Mouse (Mus musculus): ENCODE data around the gene Schip1. TPM values are rescaled to one million over a fixed set of nuclear protein-coding genes. Genes with fewer than 3 reads are reported as not detected.

Gene Schip1
- polyA plus RNA-seq, 1 experiment from 2014 or later: 76.9 TPM

DNA sequence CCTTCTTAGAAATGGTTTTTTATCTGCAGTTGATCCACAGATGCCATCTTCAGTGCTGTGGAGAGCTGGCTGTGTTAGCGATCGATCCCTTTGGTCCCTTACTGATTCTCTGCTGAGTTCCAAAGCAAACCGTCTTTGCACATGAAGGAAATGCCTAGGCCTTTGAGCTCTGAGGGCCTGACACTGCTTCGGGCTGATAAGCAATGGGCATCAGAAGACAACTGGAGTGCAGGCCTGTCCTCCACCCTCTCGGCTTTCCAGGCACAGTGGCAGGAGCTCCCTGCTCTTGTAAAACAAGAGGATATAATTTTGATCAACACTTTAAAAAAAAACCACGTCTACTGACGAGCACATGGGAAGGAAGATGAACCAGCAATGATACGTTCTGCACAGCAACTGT lies 477.1 kb downstream of the Schip1 start:
- Histone ChIP-seq H3K4me2 (ENCODE audit: low read depth, low read length, severe bottlenecking) (no peak overlapping the region), H3K4me3 (ENCODE audit: low read depth, low read length) (no peak overlapping the region), H3K36me3 (ENCODE audit: control insufficient read depth, insufficient read depth, low read length) (no peaks in the 10 kb centered on the region), H3K27me3 (ENCODE audit: control insufficient read depth, insufficient read depth, low read length) (no peaks in the 10 kb centered on the region), H3K27ac (ENCODE audit: low read depth, low read length) (no peak overlapping the region), H3K4me1 (replicated peaks; ENCODE audit: control insufficient read depth, insufficient read depth, low read length) (peaks cover 7% of the 10 kb centered on the region; the same call in 1 of the 2 replicates), H3K9me3 (ENCODE audit: control insufficient read depth, low read length) (no peaks in the 10 kb centered on the region), H3K9ac (ENCODE audit: low read length) (no peak overlapping the region)
- whole genome bisulfite sequencing: 86% methylated on average over 8 of the region's 8 CpGs
- DNase-seq (ENCODE audit: low spot score): no peak
- ATAC-seq (replicated peaks; ENCODE audit: low FRiP score): no peak

DNA sequence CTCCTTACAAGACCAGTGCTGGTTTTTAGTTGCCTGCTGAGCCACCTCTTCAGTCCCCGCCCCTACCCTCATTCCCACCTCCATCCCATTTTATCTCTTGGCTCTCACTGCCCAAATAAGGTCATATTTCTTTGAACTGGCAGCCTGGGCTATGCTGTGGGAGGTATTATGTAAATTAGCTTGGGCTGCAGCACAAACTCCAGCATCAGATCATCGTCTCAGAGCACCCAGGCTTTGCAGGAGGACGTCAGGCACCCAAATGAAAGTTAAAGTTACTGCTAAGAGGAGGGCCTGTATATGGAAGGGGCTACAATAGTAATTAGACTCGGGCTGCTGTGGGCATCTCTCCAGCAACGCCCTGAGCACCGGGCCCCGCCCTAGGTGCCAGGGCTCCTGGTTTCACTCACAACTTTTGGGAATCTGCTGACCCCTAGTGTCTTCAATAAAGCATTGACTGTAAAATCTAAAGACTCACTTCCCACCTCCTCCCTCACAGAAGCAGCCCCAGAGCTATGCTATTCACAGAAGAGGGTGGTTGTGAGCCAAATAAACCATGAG lies 478.4 kb downstream of the Schip1 start:
- H3K36me3 ChIP-seq (ENCODE audit: control insufficient read depth, insufficient read depth, low read length): no peaks in the 10 kb centered on the region
- no peak overlapping the region for H3K9ac ChIP-seq (ENCODE audit: low read length)
- 4% methylated on average over 7 of the region's 7 CpGs for WGBS
- peaks cover 7% of the 10 kb centered on the region; the same call in 1 of the 2 replicates for H3K4me1 ChIP-seq (replicated peaks; ENCODE audit: control insufficient read depth, insufficient read depth, low read length)
- no peaks in the 10 kb centered on the region for H3K27me3 ChIP-seq (ENCODE audit: control insufficient read depth, insufficient read depth, low read length)
- no peak overlapping the region for H3K27ac ChIP-seq (ENCODE audit: low read depth, low read length)
- H3K9me3 ChIP-seq (ENCODE audit: control insufficient read depth, low read length): no peaks in the 10 kb centered on the region
- peak overlapping the region; percentile 16; the same call in 1 of the 2 replicates for H3K4me3 ChIP-seq (ENCODE audit: low read depth, low read length)
- DNase-seq (ENCODE audit: low spot score) (peak; percentile 66), ATAC-seq (replicated peaks; ENCODE audit: low FRiP score) (peak; percentile 77)
- H3K4me2 ChIP-seq (ENCODE audit: low read depth, low read length, severe bottlenecking): peak overlapping the region; percentile 44; the same call in 1 of the 2 replicates

DNA sequence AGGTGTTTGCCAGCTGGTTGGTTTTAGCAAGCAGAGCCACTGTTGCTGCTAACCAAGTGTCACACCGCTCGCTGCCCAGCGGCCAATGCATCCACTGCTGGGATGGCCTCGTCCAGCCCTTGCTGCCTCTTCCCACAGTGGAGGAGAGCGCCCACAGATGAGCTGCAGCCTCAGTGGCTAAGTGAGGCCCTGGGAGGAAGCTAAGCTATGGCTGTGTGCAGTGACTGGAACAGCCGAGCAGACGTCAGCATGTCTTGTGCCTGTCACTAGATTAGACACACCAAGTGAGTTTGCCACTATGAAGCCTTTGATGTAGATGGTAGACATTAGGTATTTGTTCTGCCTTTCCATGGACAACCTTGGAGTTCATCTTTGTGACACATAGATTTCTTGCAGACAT lies 480.2 kb downstream of the Schip1 start:
- H3K9me3 ChIP-seq (ENCODE audit: control insufficient read depth, low read length): no peaks in the 10 kb centered on the region
- ATAC-seq (replicated peaks; ENCODE audit: low FRiP score) (no peak), DNase-seq (ENCODE audit: low spot score) (no peak)
- H3K4me3 ChIP-seq (ENCODE audit: low read depth, low read length): no peak overlapping the region
- peaks cover 7% of the 10 kb centered on the region; the same call in 1 of the 2 replicates for H3K4me1 ChIP-seq (replicated peaks; ENCODE audit: control insufficient read depth, insufficient read depth, low read length)
- no peaks in the 10 kb centered on the region for H3K27me3 ChIP-seq (ENCODE audit: control insufficient read depth, insufficient read depth, low read length)
- no peak overlapping the region for H3K4me2 ChIP-seq (ENCODE audit: low read depth, low read length, severe bottlenecking)
- 65% methylated on average over 7 of the region's 7 CpGs for WGBS
- no peaks in the 10 kb centered on the region for H3K36me3 ChIP-seq (ENCODE audit: control insufficient read depth, insufficient read depth, low read length)
- H3K27ac ChIP-seq (ENCODE audit: low read depth, low read length): no peak overlapping the region
- H3K9ac ChIP-seq (ENCODE audit: low read length): no peak overlapping the region

DNA sequence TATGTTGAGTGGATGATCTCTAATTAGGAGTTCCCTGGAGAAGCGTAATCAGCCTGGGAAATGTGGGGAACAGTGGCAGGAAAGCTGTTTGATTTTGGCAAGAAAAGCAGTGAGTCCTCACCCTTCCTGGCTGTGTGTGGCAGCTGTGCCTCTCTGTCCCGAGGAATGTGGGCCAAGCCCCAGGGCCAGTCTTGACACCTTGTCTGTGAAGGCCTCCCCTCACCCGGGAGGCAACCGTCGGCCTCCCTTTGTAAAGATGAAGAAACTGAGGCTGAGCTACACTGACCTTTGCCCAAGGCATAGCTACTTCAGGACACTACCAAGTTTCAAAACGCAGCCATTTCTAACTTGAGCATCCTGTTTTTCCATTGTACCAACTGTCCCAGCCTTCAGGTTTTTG lies 481.3 kb downstream of the Schip1 start:
- Histone ChIP-seq H3K4me2 (ENCODE audit: low read depth, low read length, severe bottlenecking) (no peak overlapping the region), H3K36me3 (ENCODE audit: control insufficient read depth, insufficient read depth, low read length) (no peaks in the 10 kb centered on the region), H3K27ac (ENCODE audit: low read depth, low read length) (no peak overlapping the region), H3K4me1 (replicated peaks; ENCODE audit: control insufficient read depth, insufficient read depth, low read length) (peaks cover 7% of the 10 kb centered on the region; the same call in 1 of the 2 replicates), H3K9me3 (ENCODE audit: control insufficient read depth, low read length) (no peaks in the 10 kb centered on the region), H3K9ac (ENCODE audit: low read length) (no peak overlapping the region), H3K4me3 (ENCODE audit: low read depth, low read length) (no peak overlapping the region), H3K27me3 (ENCODE audit: control insufficient read depth, insufficient read depth, low read length) (no peaks in the 10 kb centered on the region)
- no peak for DNase-seq (ENCODE audit: low spot score)
- WGBS: 36% methylated on average over 6 of the region's 6 CpGs
- ATAC-seq (replicated peaks; ENCODE audit: low FRiP score): no peak

DNA sequence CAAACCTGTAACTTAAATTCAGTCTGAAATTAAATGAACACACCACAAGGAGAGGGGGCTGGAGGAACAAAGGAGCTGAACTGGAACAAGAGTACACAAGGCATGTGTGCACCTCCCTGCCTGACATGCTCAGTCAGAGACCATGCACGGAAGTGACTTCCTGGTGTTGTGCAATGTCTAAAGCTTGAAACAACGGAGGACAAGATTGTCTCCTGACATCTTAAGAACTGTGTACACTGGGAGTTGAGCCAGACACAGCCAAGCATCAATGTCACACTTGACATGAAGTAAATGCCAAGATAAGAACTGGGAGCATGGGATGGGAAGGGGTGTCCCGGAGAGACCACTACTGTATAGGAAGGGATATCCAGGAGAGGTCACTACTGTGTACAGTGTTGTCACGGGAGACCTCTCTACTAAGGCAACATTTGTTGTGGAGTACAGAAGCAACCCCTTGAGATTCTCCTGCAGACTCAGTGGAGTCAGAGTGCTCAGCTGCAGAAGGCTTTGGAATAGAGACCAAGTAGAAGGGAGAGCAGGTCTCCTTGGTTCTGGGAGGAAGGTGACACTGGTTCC lies 490.6 kb downstream of the Schip1 start:
- H3K27me3 ChIP-seq (ENCODE audit: control insufficient read depth, insufficient read depth, low read length): no peaks in the 10 kb centered on the region
- no peaks in the 10 kb centered on the region for H3K36me3 ChIP-seq (ENCODE audit: control insufficient read depth, insufficient read depth, low read length)
- H3K4me2 ChIP-seq (ENCODE audit: low read depth, low read length, severe bottlenecking): no peak overlapping the region
- no peaks in the 10 kb centered on the region for H3K9me3 ChIP-seq (ENCODE audit: control insufficient read depth, low read length)
- no peak for DNase-seq (ENCODE audit: low spot score)
- no peak overlapping the region for H3K9ac ChIP-seq (ENCODE audit: low read length)
- 86% methylated on average over 4 of the region's 4 CpGs for WGBS
- H3K27ac ChIP-seq (ENCODE audit: low read depth, low read length): no peak overlapping the region
- H3K4me3 ChIP-seq (ENCODE audit: low read depth, low read length): no peak overlapping the region
- ATAC-seq (replicated peaks; ENCODE audit: low FRiP score): no peak
- no peaks in the 10 kb centered on the region for H3K4me1 ChIP-seq (replicated peaks; ENCODE audit: control insufficient read depth, insufficient read depth, low read length)

DNA sequence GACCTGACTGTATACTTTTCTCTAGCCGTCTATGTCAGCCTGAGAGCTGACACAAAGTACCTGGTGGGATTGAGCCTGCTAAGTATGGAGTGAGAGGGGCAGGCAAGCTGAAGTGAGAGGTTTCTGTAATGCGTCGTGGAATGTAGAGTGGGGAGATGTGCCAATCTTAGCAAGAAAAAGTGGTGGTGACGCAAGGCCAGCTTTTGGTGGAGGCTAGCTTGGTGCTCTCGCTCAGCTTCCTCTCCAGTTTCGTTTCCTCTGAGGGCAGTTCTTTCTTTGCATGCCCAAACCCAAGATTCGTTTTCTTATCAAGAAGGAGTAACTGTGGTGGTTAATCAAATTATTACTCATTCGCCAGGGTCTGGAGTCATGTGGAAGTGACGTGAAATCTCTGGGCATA lies 492.3 kb downstream of the Schip1 start:
- DNase-seq (ENCODE audit: low spot score): no peak
- no peak overlapping the region for H3K4me2 ChIP-seq (ENCODE audit: low read depth, low read length, severe bottlenecking)
- no peaks in the 10 kb centered on the region for H3K27me3 ChIP-seq (ENCODE audit: control insufficient read depth, insufficient read depth, low read length)
- no peak overlapping the region for H3K27ac ChIP-seq (ENCODE audit: low read depth, low read length)
- WGBS: 94% methylated on average over 9 of the region's 9 CpGs
- no peak for ATAC-seq (replicated peaks; ENCODE audit: low FRiP score)
- H3K9ac ChIP-seq (ENCODE audit: low read length): no peak overlapping the region
- no peaks in the 10 kb centered on the region for H3K9me3 ChIP-seq (ENCODE audit: control insufficient read depth, low read length)
- H3K4me1 ChIP-seq (replicated peaks; ENCODE audit: control insufficient read depth, insufficient read depth, low read length): no peaks in the 10 kb centered on the region
- H3K36me3 ChIP-seq (ENCODE audit: control insufficient read depth, insufficient read depth, low read length): no peaks in the 10 kb centered on the region
- no peak overlapping the region for H3K4me3 ChIP-seq (ENCODE audit: low read depth, low read length)

DNA sequence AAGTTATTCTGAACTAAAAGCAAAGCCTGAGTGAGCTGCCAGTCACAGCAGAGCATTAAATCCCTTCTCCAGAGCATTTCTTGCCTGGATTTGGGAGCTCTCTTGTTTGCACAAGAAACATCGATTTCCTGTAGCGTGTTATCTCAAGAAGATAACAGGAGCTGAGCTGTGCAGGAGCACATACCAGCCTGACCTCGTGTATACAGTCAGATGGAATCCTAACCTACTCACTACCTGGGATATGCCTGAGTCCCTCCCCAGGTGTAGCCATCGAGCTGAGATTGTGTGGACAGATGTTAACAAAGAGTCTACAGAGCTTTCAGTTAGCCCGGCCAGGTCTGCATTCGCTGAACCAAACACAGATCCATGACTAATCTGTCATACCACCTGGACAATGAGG lies 494.1 kb downstream of the Schip1 start:
- Histone ChIP-seq H3K36me3 (ENCODE audit: control insufficient read depth, insufficient read depth, low read length) (no peaks in the 10 kb centered on the region), H3K27me3 (ENCODE audit: control insufficient read depth, insufficient read depth, low read length) (no peaks in the 10 kb centered on the region), H3K9ac (ENCODE audit: low read length) (no peak overlapping the region), H3K4me3 (ENCODE audit: low read depth, low read length) (no peak overlapping the region), H3K4me2 (ENCODE audit: low read depth, low read length, severe bottlenecking) (no peak overlapping the region), H3K27ac (ENCODE audit: low read depth, low read length) (no peak overlapping the region), H3K4me1 (replicated peaks; ENCODE audit: control insufficient read depth, insufficient read depth, low read length) (no peaks in the 10 kb centered on the region), H3K9me3 (ENCODE audit: control insufficient read depth, low read length) (no peaks in the 10 kb centered on the region)
- ATAC-seq (replicated peaks; ENCODE audit: low FRiP score) (no peak), DNase-seq (ENCODE audit: low spot score) (no peak)
- WGBS: 85% methylated on average over 6 of the region's 6 CpGs

DNA sequence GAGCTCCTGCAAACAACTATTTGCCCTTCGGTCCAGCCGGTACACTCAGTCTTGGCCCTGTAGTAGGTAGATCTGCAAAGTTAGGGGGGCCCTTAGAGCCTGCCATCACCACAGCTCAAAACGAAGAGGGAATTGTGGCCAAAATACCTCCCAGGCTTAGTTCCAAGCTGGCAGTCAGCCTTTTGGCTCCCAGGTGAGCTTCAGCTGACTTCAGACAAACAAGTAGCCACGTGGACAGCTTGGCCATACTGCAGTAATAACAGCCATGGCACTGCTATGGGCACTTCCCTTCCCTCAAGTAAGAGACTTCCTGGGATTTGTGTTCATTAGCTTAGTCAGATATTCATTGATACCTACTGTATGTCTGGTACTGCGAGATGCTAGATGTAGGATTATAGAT lies 495.5 kb downstream of the Schip1 start:
- no peak for DNase-seq (ENCODE audit: low spot score)
- no peaks in the 10 kb centered on the region for H3K27me3 ChIP-seq (ENCODE audit: control insufficient read depth, insufficient read depth, low read length)
- H3K4me2 ChIP-seq (ENCODE audit: low read depth, low read length, severe bottlenecking): no peak overlapping the region
- WGBS: 86% methylated on average over 5 of the region's 5 CpGs
- no peaks in the 10 kb centered on the region for H3K9me3 ChIP-seq (ENCODE audit: control insufficient read depth, low read length)
- no peak overlapping the region for H3K4me3 ChIP-seq (ENCODE audit: low read depth, low read length)
- no peaks in the 10 kb centered on the region for H3K4me1 ChIP-seq (replicated peaks; ENCODE audit: control insufficient read depth, insufficient read depth, low read length)
- no peak for ATAC-seq (replicated peaks; ENCODE audit: low FRiP score)
- H3K9ac ChIP-seq (ENCODE audit: low read length): no peak overlapping the region
- H3K36me3 ChIP-seq (ENCODE audit: control insufficient read depth, insufficient read depth, low read length): no peaks in the 10 kb centered on the region
- H3K27ac ChIP-seq (ENCODE audit: low read depth, low read length): no peak overlapping the region

DNA sequence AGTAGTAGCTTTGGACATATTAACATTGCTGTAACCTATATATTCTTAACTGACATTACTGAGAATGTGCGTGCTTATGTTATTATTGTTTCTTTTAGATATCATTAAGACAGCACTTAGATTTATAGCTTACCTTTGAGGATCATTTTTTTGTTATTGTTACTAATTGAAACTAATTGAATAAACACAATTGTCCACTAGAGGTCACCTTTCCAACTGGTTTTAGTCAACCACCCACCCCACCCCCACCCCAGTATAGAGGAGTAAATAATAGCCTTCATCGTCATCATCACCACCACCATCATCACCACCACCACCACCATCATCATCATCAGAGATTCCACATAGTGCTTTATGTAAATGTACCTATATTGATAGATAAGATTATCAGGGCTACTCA lies 498.2 kb downstream of the Schip1 start:
- H3K9ac ChIP-seq (ENCODE audit: low read length): no peak overlapping the region
- peaks cover 2% of the 10 kb centered on the region; the same call in 1 of the 2 replicates for H3K4me1 ChIP-seq (replicated peaks; ENCODE audit: control insufficient read depth, insufficient read depth, low read length)
- H3K36me3 ChIP-seq (ENCODE audit: control insufficient read depth, insufficient read depth, low read length): no peaks in the 10 kb centered on the region
- no peaks in the 10 kb centered on the region for H3K9me3 ChIP-seq (ENCODE audit: control insufficient read depth, low read length)
- H3K27me3 ChIP-seq (ENCODE audit: control insufficient read depth, insufficient read depth, low read length): no peaks in the 10 kb centered on the region
- no peak overlapping the region for H3K4me2 ChIP-seq (ENCODE audit: low read depth, low read length, severe bottlenecking)
- ATAC-seq (replicated peaks; ENCODE audit: low FRiP score) (no peak), DNase-seq (ENCODE audit: low spot score) (no peak)
- WGBS: 72% methylated on average over 2 of the region's 2 CpGs
- no peak overlapping the region for H3K4me3 ChIP-seq (ENCODE audit: low read depth, low read length)
- no peak overlapping the region for H3K27ac ChIP-seq (ENCODE audit: low read depth, low read length)
